Mouse (Mus musculus): ENCODE measurements around the gene Ddx1. TPM values are rescaled to one million over a fixed set of nuclear protein-coding genes. Genes with fewer than 3 reads are reported as not detected.

Ddx1 gene
- total RNA-seq (2021), result 10 to 100 TPM; 83.0 to 91.4 TPM

DNA sequence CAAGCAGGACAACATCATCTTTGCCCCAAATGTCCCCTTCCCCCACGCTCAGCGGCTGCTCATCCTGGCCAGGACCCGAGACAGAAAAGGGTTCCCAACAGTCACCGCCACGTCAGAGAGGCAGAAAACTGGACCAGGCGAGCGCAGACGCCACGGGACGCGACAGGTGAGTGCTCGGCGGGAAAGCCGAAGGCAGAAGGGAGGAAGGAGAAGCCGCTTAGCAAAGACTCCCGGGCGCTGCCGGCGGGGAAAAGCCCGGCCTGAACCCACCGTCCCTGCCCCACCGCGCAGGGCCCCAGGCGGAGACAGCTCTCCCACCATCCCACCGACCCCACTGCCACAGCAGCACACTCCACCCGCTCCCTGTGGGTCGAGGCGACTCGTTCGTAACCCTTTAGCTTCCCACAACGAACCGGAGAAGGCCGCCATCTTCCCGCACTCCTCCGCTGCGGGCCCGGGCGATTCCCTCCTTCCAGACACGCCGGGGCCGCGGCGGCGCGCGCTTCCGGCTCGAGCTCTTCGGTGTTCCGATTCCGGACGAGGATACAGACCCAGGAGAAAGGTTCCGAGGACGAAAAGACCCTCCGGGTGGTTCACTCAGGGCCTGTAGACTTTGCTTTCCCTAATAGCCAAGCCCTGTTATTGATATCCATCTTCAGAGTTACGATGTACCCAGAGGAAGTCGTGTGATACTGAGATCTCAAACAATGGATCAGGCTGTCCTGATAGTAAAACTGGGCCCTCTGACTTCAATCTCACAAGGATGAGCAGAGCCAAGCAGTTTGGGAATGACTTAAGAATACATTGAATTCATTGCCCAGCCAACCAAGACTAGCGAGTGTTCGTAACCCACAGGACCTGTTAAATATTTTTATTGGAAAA lies at the start of gene Ddx1:
TSS of gene Ddx1 (minus strand) at position 523 of the 882 bp plus-strand sequence.
- peak; percentile 84 to 89 for DNase-seq
- intact Hi-C loops (cut with DNase I), result no loop called here

DNA sequence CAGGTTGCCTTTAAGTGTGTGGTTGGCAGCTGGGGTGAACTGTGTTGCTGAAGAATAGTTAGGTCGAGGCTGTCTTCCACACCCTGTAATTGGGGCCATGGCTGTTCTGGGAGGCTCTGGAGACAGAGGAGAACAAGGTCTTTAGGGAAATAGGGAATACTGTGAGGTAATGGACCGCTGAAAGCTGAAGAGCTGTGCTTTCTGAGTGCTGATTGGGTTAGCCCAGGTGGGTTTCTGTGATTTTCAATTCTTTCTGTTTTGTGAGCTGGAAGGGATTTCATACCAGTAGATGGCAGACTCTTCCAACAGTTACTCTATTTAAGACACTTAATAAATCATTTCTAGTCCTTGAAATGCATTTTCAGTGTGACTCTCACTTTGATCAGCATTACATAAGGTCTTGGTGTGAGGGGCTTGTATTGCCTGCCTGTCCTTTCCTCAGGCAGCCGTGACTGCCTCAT lies 44.4 kb upstream of the Ddx1 start:
- DNase-seq, result no peak
- intact Hi-C loops (cut with DNase I), result no loop called here

DNA sequence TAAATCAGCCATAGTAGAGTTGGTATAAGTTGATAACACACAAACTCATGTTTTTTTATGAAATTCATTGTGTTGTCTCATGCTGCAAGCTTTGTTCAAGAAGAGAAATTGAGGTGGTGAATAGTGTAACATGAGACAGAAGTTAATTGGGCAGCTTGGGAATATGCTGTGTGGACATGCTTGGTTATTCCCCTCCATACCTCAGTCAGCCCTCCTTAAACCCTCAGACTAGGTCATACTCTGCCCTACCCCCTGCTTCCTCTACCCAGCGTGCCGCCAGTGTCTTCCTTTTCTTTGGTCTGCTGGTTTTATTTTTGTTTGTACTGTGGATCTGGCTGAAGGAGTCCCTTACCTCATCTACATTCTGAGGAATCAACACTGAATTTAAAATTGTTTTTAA lies 42.4 kb upstream of the Ddx1 start:
- DNase-seq, result no peak

DNA sequence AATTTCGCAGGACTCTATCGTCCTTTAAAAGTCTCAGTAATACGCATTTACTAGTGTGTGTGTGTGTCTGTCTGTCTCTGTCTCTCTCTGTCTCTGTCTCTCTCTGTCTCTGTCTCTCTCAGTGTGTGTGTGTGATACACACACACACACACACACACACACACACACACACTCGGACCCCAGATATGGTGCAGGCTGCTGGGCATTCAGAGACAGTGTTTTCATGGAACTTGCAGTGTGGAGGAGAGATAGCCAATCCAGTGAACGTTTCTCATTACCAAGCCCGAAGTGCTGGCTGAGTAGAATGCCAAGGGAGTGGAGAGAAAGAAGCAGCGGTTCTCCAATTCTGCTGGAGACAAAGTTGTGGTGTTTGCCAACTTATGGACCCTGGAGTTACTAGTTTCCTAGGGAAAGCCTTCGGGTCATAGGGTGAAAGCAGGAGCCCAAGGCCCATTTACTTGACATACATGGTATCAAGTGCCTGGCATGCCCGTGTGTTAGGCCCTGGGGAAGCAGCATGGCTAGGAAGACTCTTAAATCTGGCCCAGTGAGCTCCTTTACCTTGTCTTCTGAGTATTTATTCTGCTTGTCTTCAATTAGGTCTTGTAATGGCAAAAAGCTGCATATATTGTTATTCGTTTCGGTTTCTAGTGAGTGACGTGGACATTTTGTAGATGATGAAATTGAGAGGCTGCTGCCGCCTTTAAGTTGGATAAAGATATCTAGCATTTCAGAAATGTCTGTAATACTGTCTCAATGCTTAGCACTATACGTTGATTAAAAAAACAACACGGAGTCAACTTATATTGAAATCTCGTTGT lies 20.8 kb upstream of the Ddx1 start:
- intact Hi-C loops (cut with DNase I), result loop anchor here (2.0 kb wide), 1 partner anchor 19 kb away; no protein-coding TSS in a partner anchor
- DNase-seq, result peak in 1 of 2 experiments; percentile 12

More for the DNA sequence above, 42.4 kb upstream of the Ddx1 start:
- intact Hi-C loops (cut with DNase I), result no loop called here

DNA sequence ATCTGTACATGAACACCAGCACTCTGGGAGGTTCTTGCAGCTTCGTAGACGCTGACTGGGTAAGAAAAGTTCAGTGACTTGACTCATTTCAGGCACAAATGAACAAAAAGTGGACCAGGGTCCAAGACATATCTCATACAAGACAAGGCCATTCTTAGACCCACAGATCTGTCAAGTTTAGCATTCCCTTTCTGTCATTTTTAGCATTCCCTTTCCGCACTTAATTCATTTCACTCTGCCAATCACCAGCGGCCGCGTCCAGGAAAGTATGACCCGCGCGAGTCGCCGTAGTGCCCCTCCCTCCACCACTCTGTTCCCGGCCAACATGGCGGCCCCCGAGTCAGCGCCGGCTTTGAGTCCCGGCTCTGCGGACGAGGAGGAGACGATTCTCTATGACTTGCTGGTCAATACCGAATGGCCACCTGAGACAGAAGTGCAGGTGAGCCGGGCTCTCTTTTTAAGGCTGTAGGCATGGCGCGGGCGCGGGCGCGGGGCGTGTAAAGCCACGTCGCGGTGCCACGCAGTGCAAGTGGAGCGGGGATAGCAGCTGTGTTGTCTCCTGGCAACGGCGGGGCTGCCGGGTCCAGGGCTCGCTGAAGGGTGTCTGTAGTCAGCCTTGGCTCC lies 19.9 kb upstream of the Ddx1 start, which contains the start of gene Nbas:
TSS of gene Nbas (plus strand) at position 308 of the 624 bp plus-strand sequence.
- DNase-seq, result peak; percentile 90 to 93
- intact Hi-C loops (cut with DNase I), result loop anchor here (2.0 kb wide), 1 partner anchor 18 kb away; no protein-coding TSS in a partner anchor

DNA sequence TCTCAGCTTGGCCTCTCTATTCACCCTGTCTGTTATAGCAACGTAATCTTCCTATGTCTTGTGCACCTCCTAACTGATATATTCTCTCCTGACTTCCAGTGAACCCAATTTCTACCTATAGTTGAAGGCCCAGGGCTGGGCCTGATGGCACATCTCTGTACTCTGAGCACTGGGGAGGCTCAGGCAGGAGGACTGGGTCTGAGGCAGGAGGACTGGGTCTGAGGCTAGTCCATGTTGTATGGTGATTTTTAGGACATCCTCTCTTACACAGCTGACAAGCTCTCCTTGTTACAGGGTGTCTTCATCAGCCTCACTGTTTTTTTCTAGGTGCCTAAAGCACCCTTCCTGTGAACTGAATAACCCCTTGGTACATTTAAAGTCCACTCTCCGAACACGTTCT lies 19.4 kb upstream of the Ddx1 start:
- intact Hi-C loops (cut with DNase I), result loop anchor here (2.0 kb wide), 1 partner anchor 18 kb away; no protein-coding TSS in a partner anchor
- no peak for DNase-seq

DNA sequence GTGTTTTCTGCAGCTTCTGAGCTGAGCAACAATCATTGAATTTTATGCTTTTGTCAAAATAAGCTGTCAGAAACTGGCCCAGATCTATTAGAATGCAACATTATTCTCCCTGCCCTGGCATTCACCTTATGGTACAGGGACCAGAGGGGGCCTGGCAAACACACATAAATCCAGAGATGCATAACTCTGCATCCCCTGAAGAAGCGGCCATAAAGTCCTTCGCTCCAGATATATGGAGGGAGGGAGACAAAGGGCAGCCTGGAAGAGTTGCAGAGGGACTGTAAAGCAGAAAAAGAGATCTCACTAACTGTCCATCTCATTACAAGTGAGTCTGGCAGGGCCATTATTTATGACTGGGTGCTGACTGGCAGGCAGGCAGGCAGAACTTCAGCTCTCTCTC lies 6.7 kb upstream of the Ddx1 start:
- intact Hi-C loops (cut with DNase I), result no loop called here
- no peak for DNase-seq

DNA sequence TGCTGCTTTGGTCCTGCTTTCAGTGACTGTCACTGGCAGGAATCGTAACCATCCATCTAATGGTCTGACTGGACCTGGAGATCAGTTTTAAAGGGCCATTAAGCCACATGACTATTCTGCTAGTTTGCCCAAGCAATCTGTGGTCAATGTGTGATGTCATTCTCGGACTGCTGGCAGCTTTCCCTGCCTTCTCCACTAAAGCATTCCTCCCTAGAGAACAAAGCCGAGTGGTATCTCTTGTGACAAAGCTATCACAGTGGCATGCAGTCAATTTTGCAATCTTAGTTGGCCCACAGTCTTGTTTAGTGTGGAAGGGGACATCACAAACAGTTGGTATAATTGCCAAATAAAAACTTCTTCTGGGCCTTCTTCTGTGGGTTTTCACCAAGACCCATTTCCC lies 6.1 kb upstream of the Ddx1 start:
- intact Hi-C loops (cut with DNase I), result no loop called here
- peak; percentile 38 to 40 for DNase-seq

DNA sequence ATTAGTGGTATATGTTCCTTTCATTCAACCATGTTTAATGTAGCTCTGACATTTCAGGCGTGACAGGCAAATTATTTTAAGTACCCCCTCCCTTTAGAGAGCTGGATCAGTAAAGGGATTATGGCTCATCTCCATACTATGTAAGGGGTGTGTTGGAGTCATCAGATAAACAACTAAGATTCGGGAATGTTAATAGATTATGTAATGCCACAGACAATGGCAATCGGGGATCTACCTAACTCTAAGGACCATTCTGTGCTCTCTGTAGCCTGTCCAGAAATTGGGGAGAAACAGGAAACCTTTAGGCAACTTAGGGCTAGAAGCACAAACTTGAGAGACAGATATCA lies 533 bp upstream of the Ddx1 start:
- intact Hi-C loops (cut with DNase I), result no loop called here
- no peak for DNase-seq

DNA sequence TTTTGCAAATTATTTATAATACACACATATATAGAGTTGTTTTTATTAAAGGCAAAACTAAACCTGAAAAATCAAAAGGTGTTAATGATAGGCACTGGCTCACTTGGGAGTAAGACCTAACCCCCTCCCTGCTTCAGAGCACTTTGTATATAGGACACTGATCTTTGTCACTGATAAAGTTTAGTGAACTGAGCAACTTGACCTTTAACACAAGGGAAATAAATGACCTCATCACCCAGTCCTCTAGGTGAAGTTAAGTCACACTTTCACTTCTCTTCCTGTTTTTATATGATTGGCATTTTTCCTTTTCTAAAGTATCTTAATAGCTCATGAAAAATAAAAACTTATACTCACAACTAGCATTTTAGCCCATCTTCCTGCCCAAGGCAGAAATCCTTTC lies 6.6 kb downstream of the Ddx1 start:
- no peak for DNase-seq
- intact Hi-C loops (cut with DNase I), result no loop called here

DNA sequence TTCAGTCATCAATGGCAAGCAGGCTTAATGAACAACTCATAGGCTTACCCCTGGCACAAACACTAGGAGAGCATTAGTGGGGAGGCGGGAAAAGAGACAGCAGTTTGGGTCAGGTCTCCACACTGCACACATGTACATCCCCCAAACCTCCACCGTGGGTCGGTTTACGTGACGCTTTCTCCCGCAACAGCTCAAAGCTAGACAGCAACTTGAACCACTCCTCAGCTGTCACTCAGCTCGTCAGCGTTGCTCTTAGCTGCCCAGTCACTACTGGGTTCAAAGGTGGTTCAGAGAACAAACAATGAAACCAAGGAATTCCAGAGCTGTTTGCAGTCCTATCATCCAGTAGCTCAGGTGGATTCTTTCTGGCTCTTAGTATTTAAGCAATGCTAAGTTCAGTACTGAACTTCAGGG lies 30.9 kb downstream of the Ddx1 start:
- intact Hi-C loops (cut with DNase I), result loop anchor here (5.0 kb wide), 1 partner anchor 436 kb away; no protein-coding TSS in a partner anchor
- DNase-seq, result no peak

DNA sequence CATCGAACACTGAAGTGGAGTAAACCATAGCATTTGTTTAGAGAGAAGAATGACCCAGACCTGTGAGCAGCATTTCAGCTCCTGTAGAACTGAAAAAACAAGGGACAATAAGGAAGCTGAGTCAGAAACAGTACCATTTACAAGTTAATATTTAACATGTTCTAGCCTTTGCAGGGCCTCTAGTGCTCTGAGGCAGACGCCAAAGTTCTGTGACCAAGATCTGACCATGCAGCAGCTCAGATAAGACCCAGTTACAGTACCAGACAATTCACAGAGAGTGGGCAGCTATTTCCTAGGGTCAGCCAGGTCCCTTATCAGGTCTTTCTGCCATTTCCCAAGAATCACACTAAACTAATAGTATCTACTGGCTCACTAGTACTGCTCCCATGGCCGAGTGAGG lies 31.4 kb downstream of the Ddx1 start:
- DNase-seq, result no peak
- intact Hi-C loops (cut with DNase I), result loop anchor here (5.0 kb wide), 1 partner anchor 435 kb away; no protein-coding TSS in a partner anchor

DNA sequence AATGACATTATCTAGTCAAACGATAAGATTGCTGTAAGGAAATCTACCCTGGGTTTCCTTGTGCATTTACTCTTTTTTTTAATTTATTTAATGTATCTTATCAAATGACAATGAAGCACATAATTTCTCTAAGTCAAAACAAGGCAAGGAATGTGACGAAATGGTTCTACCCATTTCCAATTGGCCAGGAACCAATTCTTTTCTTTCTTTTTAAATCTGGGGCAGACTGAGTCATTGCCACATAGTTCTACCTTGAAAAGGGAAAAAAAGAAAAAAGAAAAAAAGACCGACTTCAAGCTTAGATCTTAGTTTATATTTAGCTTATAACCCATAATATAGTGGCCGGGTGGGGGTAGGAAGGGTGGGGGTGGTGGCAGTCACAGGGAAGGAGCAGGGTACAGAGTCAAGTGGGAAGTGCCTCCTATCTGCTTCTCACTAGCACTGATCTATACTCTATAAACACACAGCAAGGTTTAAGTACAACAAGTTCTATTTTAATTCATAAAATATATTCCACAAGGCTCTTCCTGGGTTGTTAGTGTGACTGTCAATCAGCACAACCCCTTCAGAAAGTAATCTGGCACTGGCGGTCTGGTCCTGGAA lies 32.4 kb downstream of the Ddx1 start:
- intact Hi-C loops (cut with DNase I), result loop anchor here (5.0 kb wide), 1 partner anchor 434 kb away; no protein-coding TSS in a partner anchor
- no peak for DNase-seq

DNA sequence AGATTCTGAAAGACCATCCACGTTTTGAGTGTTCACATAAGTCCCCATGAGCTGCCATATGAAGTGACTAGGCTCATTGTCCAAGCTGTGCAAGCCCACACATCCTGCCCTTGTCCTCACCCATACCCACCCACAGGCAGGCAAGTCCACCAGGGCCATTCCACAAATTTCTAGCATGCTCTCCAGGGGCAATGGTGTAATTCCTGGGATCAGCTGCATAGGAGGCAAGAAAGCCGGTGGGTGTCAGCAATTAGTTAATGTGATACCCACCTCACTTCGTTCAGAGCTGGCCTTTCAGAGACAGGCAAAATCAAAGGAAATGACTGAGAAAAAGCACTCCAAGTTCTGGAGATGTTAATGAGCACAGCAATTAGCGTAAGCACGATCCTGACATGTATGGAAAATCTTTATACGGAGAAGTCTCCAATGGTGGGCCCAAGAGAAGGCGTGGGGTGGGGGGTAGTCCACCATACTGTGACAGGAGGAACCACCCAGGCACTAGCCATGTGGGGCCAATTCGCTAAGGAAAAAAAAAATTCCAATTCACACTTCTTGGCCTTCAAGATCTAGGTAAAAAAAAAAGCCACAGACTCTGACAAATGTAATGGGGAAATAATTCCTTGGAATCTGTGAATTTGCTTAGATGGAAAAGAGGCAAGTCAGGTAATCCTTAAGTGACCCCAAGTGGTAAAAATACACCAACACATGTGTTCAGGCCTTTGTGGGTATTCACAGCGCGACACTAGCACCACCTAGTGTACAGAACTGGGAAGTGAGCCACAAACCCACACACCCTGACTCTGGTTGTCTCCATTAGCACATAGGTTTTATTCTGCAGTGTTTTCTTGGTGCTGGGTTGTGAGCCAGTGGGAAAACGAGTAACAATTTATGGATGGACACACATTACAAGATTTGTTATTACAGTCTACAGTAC lies 34.4 kb downstream of the Ddx1 start:
- peak; percentile 91 to 93 for DNase-seq
- intact Hi-C loops (cut with DNase I), result loop anchor here (1.0 to 5.0 kb wide), 9 partner anchors 37 to 892 kb away; no protein-coding TSS in a partner anchor

DNA sequence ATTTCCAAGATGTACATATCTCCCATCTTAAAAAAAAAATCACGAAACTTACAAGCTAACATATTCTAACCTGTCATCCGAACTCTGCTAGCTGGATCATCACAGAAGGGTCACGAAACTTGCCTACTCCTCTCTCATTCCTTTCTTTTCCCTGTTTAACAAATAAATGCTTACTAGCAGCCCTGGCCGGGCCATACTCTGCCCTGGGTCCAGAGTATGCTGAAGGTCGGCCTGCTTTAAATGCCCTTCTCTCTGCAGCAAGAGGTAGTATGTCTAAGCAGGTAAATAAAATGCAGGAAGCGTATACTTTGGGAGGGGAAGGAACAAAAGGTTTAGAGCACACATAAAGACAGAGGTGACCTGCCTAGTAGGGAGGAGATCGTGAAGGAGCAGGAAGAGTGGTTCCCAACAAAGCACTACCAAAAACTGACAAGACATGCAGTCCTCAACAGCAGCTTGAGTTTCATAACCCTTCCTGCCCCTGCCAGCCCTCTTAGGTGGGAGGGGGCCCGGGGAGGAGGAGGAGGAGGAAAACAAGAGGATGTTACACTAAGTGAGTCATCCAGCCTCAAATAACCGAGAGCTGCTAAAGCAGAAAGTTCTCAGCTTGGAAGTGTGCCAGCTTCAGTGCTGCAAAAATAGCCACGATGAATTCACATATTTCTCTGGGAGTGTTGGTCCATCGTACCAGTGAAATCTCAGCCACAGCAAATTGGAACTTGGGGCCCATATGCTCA lies 37.1 kb downstream of the Ddx1 start:
- intact Hi-C loops (cut with DNase I), result loop anchor here (5.0 kb wide), 2 partner anchors 35 to 220 kb away; no protein-coding TSS in a partner anchor
- DNase-seq, result peak; percentile 86 to 87

DNA sequence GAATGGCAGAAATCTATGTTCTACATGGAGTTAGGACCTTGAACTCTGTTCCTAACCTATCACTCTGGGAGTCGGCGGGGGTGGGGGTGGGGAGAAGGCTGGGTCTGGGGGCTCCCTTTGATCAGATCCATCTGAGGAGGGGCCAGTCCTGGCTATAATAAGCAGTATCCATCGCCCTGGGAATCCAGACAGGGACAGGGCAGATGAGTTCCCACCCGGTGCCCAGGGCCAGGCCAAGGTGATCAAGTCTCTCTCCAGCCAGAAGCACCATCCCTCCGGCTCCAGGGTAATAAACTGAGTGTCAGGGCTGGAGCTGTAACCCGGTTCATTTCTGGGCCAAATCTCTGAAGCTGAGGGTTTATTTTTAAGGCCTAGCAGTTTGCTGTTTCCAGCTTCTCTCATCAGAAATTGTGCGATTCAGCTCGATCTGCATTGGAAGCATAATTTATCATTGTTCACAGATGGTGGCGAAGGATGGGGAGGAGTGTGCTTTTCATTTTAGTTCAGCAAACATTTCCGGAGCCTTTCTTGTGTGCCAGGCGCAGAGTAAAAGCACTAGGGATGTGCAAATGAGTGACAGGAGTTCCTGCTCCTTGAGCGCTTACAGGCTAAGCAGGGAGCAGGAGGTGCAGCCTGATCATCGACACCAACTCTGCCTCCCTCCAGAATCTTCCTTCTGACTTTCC lies 39.2 kb downstream of the Ddx1 start:
- no peak for DNase-seq
- intact Hi-C loops (cut with DNase I), result loop anchor here (5.0 kb wide), 2 partner anchors 33 to 218 kb away; no protein-coding TSS in a partner anchor

DNA sequence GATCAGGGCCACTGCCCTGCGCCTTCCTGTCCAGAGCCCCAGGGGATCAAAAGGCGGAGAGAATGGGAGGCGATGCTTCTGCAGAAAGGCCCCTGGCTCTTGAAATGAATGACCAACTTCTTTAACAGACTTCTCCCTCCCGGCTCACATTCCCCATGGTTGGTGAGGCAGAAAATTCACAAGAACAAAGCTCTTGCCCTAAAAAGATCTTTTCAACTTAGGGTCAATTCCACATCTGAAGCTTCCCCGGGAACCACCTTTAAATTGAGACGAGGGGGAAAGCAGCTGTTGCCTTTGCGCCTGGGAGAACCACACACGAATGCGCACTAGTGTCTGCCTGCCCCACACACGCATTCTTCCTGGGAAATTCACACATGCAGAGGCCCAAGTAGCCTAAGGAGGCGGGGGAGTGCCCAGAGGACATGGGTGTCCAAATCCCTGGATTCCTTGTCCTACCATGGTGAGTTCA lies 40.0 kb downstream of the Ddx1 start:
- intact Hi-C loops (cut with DNase I), result no loop called here
- no peak for DNase-seq

DNA sequence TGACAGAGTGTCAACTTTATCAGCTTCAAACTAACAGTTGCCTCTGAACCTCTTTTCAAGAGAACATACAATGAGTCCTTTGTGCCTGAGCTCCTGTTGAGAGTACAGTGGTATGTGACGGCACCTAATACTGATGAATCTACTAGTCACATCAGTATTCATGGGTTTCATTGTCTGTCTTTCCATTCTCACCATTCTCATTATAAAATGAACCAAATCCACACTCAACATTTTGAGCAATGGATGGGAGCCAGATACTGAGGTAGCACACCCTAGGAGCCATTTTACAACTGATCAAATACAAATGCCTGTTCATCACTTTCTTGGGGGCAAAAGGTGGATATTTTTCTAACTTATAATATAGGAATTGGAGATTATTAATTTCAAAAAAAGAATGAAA lies 40.5 kb downstream of the Ddx1 start:
- DNase-seq, result no peak
- intact Hi-C loops (cut with DNase I), result no loop called here
